Comparison of ENCODE assay signal across 8 mouse cellular contexts in the genomic region with DNA sequence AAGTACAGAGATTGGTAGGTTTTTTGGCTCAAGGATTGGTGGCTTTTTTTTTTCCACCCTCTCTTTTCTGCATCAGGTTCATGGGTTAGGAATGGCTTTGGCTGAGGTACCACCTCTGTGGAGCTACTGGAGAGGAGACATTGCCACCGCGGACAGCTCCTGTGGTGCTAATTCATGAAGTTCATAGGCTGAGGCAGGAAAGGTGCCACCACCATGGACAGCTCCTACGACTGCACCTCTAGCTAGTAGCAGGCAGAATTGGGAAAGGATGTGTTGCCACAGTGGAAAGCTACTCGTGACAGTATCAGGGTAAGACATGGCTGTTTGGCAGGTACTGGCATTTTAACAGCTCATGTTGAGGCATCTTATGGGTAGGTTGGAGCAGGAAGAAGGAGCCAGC. TPM values are rescaled to one million over a fixed set of nuclear protein-coding genes. Genes with fewer than 3 reads are reported as not detected.
DNase-seq lines count a peak whose midpoint lies in the region; ATAC-seq and TF ChIP-seq lines count a peak whose summit lies in the region.

No protein-coding gene starts in this region.

- no peak overlapping the region for H3K9ac ChIP-seq in kidney, embryonic 14.5 days (ENCODE audit: low read depth, low read length)

- no peaks in the 10 kb centered on the region for H3K4me1 ChIP-seq in kidney, adult 2 months (ENCODE audit: control insufficient read depth, insufficient read depth, low read length)
- 0 out of 2 replicates have a peak, but pooled peaks cover 5% of the 10 kb centered on the region for H3K4me1 ChIP-seq in kidney, embryonic 14.5 days (ENCODE audit: control insufficient read depth, insufficient read depth, low read length)
- peaks cover 9% of the 10 kb centered on the region for H3K4me1 ChIP-seq in midbrain, embryonic 10.5 days

- 64% methylated on average over 4 of the region's 4 CpGs for WGBS in kidney, adult 2 months
- WGBS in kidney, embryonic 14.5 days: 74% methylated on average over 4 of the region's 4 CpGs
- 64% methylated on average over 4 of the region's 4 CpGs for whole genome bisulfite sequencing in midbrain, embryonic 10.5 days

- H3K27me3 ChIP-seq in kidney, adult 2 months (replicated peaks; ENCODE audit: control insufficient read depth, insufficient read depth, low read length): no peaks in the 10 kb centered on the region
- H3K27me3 ChIP-seq in kidney, embryonic 14.5 days (ENCODE audit: control insufficient read depth, insufficient read depth, low read length): no peaks in the 10 kb centered on the region
- H3K27me3 ChIP-seq in splenic B cell, adult 2 months (ENCODE audit: control insufficient read depth, insufficient read depth, low read length, poor library complexity, severe bottlenecking): no peaks in the 10 kb centered on the region
- no peaks in the 10 kb centered on the region for H3K27me3 ChIP-seq in midbrain, embryonic 10.5 days (ENCODE audit: low read depth, poor library complexity, severe bottlenecking)

- no peak for TF ChIP-seq CTCF in kidney, adult 2 months (conservative IDR thresholded peaks at IDR 0.05; ENCODE audit: insufficient read depth, insufficient read length, low read depth, low read length)

- ATAC-seq in kidney, embryonic 14.5 days (ENCODE audit: low FRiP score, low TSS enrichment): no peak

- H3K9me3 ChIP-seq in kidney, embryonic 14.5 days (ENCODE audit: control insufficient read depth, low read length): no peaks in the 10 kb centered on the region
- no peaks in the 10 kb centered on the region for H3K9me3 ChIP-seq in midbrain, embryonic 10.5 days (replicated peaks)

- H3K27ac ChIP-seq in kidney, adult 2 months (ENCODE audit: insufficient read depth, low read depth, low read length): no peak overlapping the region
- H3K27ac ChIP-seq in kidney, embryonic 14.5 days (ENCODE audit: low read depth, low read length): no peak overlapping the region
- H3K27ac ChIP-seq in midbrain, embryonic 10.5 days (replicated peaks): no peak overlapping the region

- TF ChIP-seq POLR2A in kidney, adult 2 months (IDR thresholded peaks at IDR 0.05; ENCODE audit: low read depth, low read length): no peak

- no peak overlapping the region for H3K4me3 ChIP-seq in kidney, adult 2 months (ENCODE audit: insufficient read depth, low read depth, low read length)
- no peak overlapping the region for H3K4me3 ChIP-seq in kidney, embryonic 14.5 days (ENCODE audit: low read length)
- no peak overlapping the region for H3K4me3 ChIP-seq in midbrain, embryonic 10.5 days

- H3K36me3 ChIP-seq in kidney, adult 2 months (ENCODE audit: control insufficient read depth, insufficient read depth, low read length): no peaks in the 10 kb centered on the region
- peaks cover 13% of the 10 kb centered on the region; the same call in 1 of the 2 replicates for H3K36me3 ChIP-seq in kidney, embryonic 14.5 days (ENCODE audit: control insufficient read depth, insufficient read depth, low read length)
- H3K36me3 ChIP-seq in splenic B cell, adult 2 months (ENCODE audit: control insufficient read depth, insufficient read depth, low read length, poor library complexity, severe bottlenecking): no peaks in the 10 kb centered on the region
- H3K36me3 ChIP-seq in midbrain, embryonic 10.5 days: peaks cover 52% of the 10 kb centered on the region

- peak; percentile 57 for DNase-seq in kidney, adult 2 months
- peak; percentile 75 for DNase-seq in adrenal gland, postnatal 14 days
- peak; percentile 49 for DNase-seq in kidney, adult 9 months
- peak; percentile 25 for DNase-seq in splenic B cell, adult 2 months (ENCODE audit: low read depth, low spot score)
- no peak for DNase-seq in frontal cortex, postnatal 10 days (ENCODE audit: low spot score in 2 of 2)
- DNase-seq in frontal cortex, postnatal 25 days (ENCODE audit: low spot score in 2 of 2): no peak
- no peak for DNase-seq in midbrain, embryonic 10.5 days (ENCODE audit: low spot score)

- H3K4me2 ChIP-seq in kidney, embryonic 14.5 days (replicated peaks; ENCODE audit: low read depth, low read length): no peak overlapping the region

RNA-seq across cellular contexts. Expression of gene Rad51, which starts 4.0 kb away (rescaled TPM):
- polyA plus RNA-seq in kidney, adult 2 months (2012; rRNA removed): 0.99 and 1.2 TPM in 2 replicates
- 40.0 and 51.9 TPM in 2 replicates for polyA plus RNA-seq in kidney, embryonic 14.5 days (2014; fragmentation: Nextera tagmentation; extraction: Ambion mirVana)
- 7.8 and 8.7 TPM in 2 replicates for total RNA-seq in adrenal gland, postnatal 14 days (2021)
- 95.6 and 97.9 TPM in 2 replicates for polyA plus RNA-seq in midbrain, embryonic 10.5 days (2016; fragmentation: Nextera tagmentation; extraction: Ambion mirVana)

RNA-seq across cellular contexts. Expression of gene Rmdn3, which starts 48.3 kb away (rescaled TPM):
- 23.6 and 25.9 TPM in 2 replicates for polyA plus RNA-seq in kidney, adult 2 months (2012; rRNA removed)
- 35.8 and 41.9 TPM in 2 replicates for polyA plus RNA-seq in kidney, embryonic 14.5 days (2014; fragmentation: Nextera tagmentation; extraction: Ambion mirVana)
- 71.5 and 85.1 TPM in 2 replicates for total RNA-seq in adrenal gland, postnatal 14 days (2021)
- 47.4 and 49.9 TPM in 2 replicates for polyA plus RNA-seq in midbrain, embryonic 10.5 days (2016; fragmentation: Nextera tagmentation; extraction: Ambion mirVana)

RNA-seq across cellular contexts. Expression of gene Gchfr, which starts 59.0 kb away (rescaled TPM):
- polyA plus RNA-seq in kidney, adult 2 months (2012; rRNA removed): 124 and 144 TPM in 2 replicates
- polyA plus RNA-seq in kidney, embryonic 14.5 days (2014; fragmentation: Nextera tagmentation; extraction: Ambion mirVana): 35.5 and 41.7 TPM in 2 replicates
- total RNA-seq in adrenal gland, postnatal 14 days (2021): 6.7 and 35.4 TPM in 2 replicates
- polyA plus RNA-seq in midbrain, embryonic 10.5 days (2016; fragmentation: Nextera tagmentation; extraction: Ambion mirVana): 2.7 and 3.2 TPM in 2 replicates

Comparison
In these comparisons a context has a peak if more than half of its experiments do, and no peak if none do; other contexts are left out.
1. RNA of gene Rad51, which starts 4.0 kb away (polyA plus RNA-seq): 95.6 to 97.9 TPM in midbrain, embryonic 10.5 days and 40.0 to 51.9 TPM in kidney, embryonic 14.5 days; 0.99 to 1.2 TPM in kidney, adult 2 months; every median in the first group is over 10 times any median in the second.
2. DNase-seq: peak in kidney, adult 2 months (single experiment), adrenal gland, postnatal 14 days (single experiment), kidney, adult 9 months (single experiment) and splenic B cell, adult 2 months (single experiment); none in frontal cortex, postnatal 10 days (0 of 2), frontal cortex, postnatal 25 days (0 of 2) and midbrain, embryonic 10.5 days (single experiment).